Mouse (Mus musculus) liver, embryonic 12.5 days (tissue): Measurements from ENCODE around the gene Cdc14b. TPM values are rescaled to one million over a fixed set of nuclear protein-coding genes. Genes with fewer than 3 reads are reported as not detected.

ENCODE experiments used
- ATAC-seq: fragments of 200-750 bp; cut with Nextera tagmentation; 2 replicates; pipeline ENCODE4 v1.8.0; 2017; ENCODE audit warnings: moderate number of reproducible peaks, mild to moderate bottlenecking, moderate library complexity
- H3K27ac ChIP-seq: fragments of 300-500 bp; sonication (generic); 2 replicates; pipeline ENCODE4 v1.5.1; 2016; ENCODE audit warnings: mild to moderate bottlenecking
- H3K27me3 ChIP-seq: fragments of 300-500 bp; sonication (generic); replicated peaks from 2 replicates; pipeline ENCODE4 v1.6.1; 2016; ENCODE audit warnings: mild to moderate bottlenecking, moderate library complexity
- H3K36me3 ChIP-seq: fragments of 300-500 bp; sonication (generic); 2 replicates; pipeline ENCODE4 v1.6.1; 2016; ENCODE audit warnings: mild to moderate bottlenecking, moderate library complexity
- H3K4me1 ChIP-seq: fragments of 300-500 bp; sonication (generic); 2 replicates; pipeline ENCODE4 v1.6.1; 2016
- H3K4me2 ChIP-seq: fragments of 300-500 bp; sonication (generic); 2 replicates; pipeline ENCODE4 v1.6.1; 2016; ENCODE audit warnings: mild to moderate bottlenecking, moderate library complexity
- H3K4me3 ChIP-seq: fragments of 300-500 bp; sonication (generic); 2 replicates; pipeline ENCODE4 v1.5.1; 2016; ENCODE audit warnings: mild to moderate bottlenecking, moderate library complexity
- H3K9ac ChIP-seq: fragments of 300-500 bp; sonication (generic); 2 replicates; pipeline ENCODE4 v1.6.1; 2016; ENCODE audit warnings: mild to moderate bottlenecking, moderate library complexity
- H3K9me3 ChIP-seq: fragments of 300-500 bp; sonication (generic); replicated peaks from 2 replicates; pipeline ENCODE4 v1.6.1; 2016; ENCODE audit warnings: mild to moderate bottlenecking, moderate library complexity
- WGBS: fragments of 180-500 bp; shearing (Covaris S2); methylation state at CpG from one replicate; pipeline ENCODE4 v1.1.7; 2016; ENCODE audit not compliant: insufficient replicate concordance; 5-methylcytosine and 5-hydroxymethylcytosine counted together
- polyA plus RNA-seq: library from polyadenylated mRNA; unstranded; fragments of >200 nt; fragmentation: Nextera tagmentation; extraction: Ambion mirVana; gene quantifications from 2 replicates; pipeline ENCODE4 v1.2.1, GENCODE M21; 2016

Gene Cdc14b
- polyA plus RNA-seq, 1 experiment from 2014 or later, result 10.7 TPM

- Histone ChIP-seq H3K4me3 (no peak overlapping the region), H3K36me3 (no peaks in the 10 kb centered on the region), H3K27ac (no peak overlapping the region), H3K9me3 (no peaks in the 10 kb centered on the region), H3K4me2 (no peak overlapping the region), H3K27me3 (no peaks in the 10 kb centered on the region), H3K9ac (no peak overlapping the region), H3K4me1 (no peaks in the 10 kb centered on the region)
- WGBS, result 71% methylated on average over 5 of the region's 5 CpGs
- ATAC-seq, result no peak
These were observed 60.2 kb downstream of the Cdc14b start for GRCm38 (mm10) chr13:64214891-64215290.

GRCm38 (mm10) chr13:64211995-64212603 lies 63.0 kb downstream of the Cdc14b start:
- Histone ChIP-seq H3K36me3 (no peaks in the 10 kb centered on the region), H3K9me3 (no peaks in the 10 kb centered on the region), H3K27me3 (no peaks in the 10 kb centered on the region), H3K4me3 (no peak overlapping the region), H3K27ac (no peak overlapping the region), H3K9ac (no peak overlapping the region), H3K4me1 (no peaks in the 10 kb centered on the region), H3K4me2 (no peak overlapping the region)
- WGBS, result 68% methylated on average over 5 of the region's 5 CpGs
- ATAC-seq, result no peak

GRCm38 (mm10) chr13:64208146-64208545 lies 66.9 kb downstream of the Cdc14b start:
- Histone ChIP-seq H3K9ac (no peak overlapping the region), H3K9me3 (no peaks in the 10 kb centered on the region), H3K4me3 (no peak overlapping the region), H3K27me3 (no peaks in the 10 kb centered on the region), H3K27ac (no peak overlapping the region), H3K36me3 (no peaks in the 10 kb centered on the region), H3K4me1 (no peaks in the 10 kb centered on the region), H3K4me2 (no peak overlapping the region)
- no peak for ATAC-seq
- 68% methylated on average over 6 of the region's 6 CpGs for WGBS

GRCm38 (mm10) chr13:64205186-64205585 lies 69.9 kb downstream of the Cdc14b start:
- H3K27ac ChIP-seq, result no peak overlapping the region
- no peak overlapping the region for H3K4me2 ChIP-seq
- H3K4me3 ChIP-seq, result no peak overlapping the region
- no peak overlapping the region for H3K9ac ChIP-seq
- peaks cover 3% of the 10 kb centered on the region; the same call in 1 of the 2 replicates for H3K36me3 ChIP-seq
- H3K4me1 ChIP-seq, result no peaks in the 10 kb centered on the region
- 53% methylated on average over 2 of the region's 2 CpGs for WGBS
- ATAC-seq, result peak; percentile 52
- no peaks in the 10 kb centered on the region for H3K9me3 ChIP-seq
- H3K27me3 ChIP-seq, result no peaks in the 10 kb centered on the region

GRCm38 (mm10) chr13:64204726-64205125 lies 70.4 kb downstream of the Cdc14b start:
- Histone ChIP-seq H3K9me3 (no peaks in the 10 kb centered on the region), H3K4me3 (no peak overlapping the region), H3K27me3 (no peaks in the 10 kb centered on the region), H3K27ac (no peak overlapping the region), H3K36me3 (peaks cover 3% of the 10 kb centered on the region; the same call in 1 of the 2 replicates), H3K4me2 (no peak overlapping the region), H3K4me1 (no peaks in the 10 kb centered on the region), H3K9ac (no peak overlapping the region)
- ATAC-seq, result no peak
- 53% methylated on average over 2 of the region's 2 CpGs for WGBS

GRCm38 (mm10) chr13:64200911-64201310 lies 74.2 kb downstream of the Cdc14b start:
- Histone ChIP-seq H3K27me3 (no peaks in the 10 kb centered on the region), H3K4me1 (no peaks in the 10 kb centered on the region), H3K4me2 (no peak overlapping the region), H3K9ac (no peak overlapping the region), H3K9me3 (no peaks in the 10 kb centered on the region), H3K36me3 (peaks cover 5% of the 10 kb centered on the region; the same call in 1 of the 2 replicates), H3K27ac (no peak overlapping the region), H3K4me3 (no peak overlapping the region)
- ATAC-seq, result no peak
- 48% methylated on average over 4 of the region's 4 CpGs for WGBS

GRCm38 (mm10) chr13:64198310-64198709 lies 76.8 kb downstream of the Cdc14b start:
- H3K9ac ChIP-seq, result no peak overlapping the region
- no peaks in the 10 kb centered on the region for H3K4me1 ChIP-seq
- no peaks in the 10 kb centered on the region for H3K9me3 ChIP-seq
- no peak for ATAC-seq
- no peak overlapping the region for H3K4me3 ChIP-seq
- H3K27me3 ChIP-seq, result no peaks in the 10 kb centered on the region
- peaks cover 10% of the 10 kb centered on the region; the same call in 1 of the 2 replicates for H3K36me3 ChIP-seq
- no peak overlapping the region for H3K27ac ChIP-seq
- H3K4me2 ChIP-seq, result no peak overlapping the region
- WGBS, result 77% methylated on average over 4 of the region's 4 CpGs

GRCm38 (mm10) chr13:64197899-64198298 lies 77.2 kb downstream of the Cdc14b start:
- Histone ChIP-seq H3K27ac (no peak overlapping the region), H3K36me3 (peaks cover 10% of the 10 kb centered on the region; the same call in 1 of the 2 replicates), H3K4me3 (no peak overlapping the region), H3K4me1 (no peaks in the 10 kb centered on the region), H3K4me2 (no peak overlapping the region), H3K9ac (no peak overlapping the region), H3K27me3 (no peaks in the 10 kb centered on the region), H3K9me3 (no peaks in the 10 kb centered on the region)
- no peak for ATAC-seq
- WGBS, result 83% methylated on average over 6 of the region's 6 CpGs

GRCm38 (mm10) chr13:64187065-64187464 lies 88.0 kb downstream of the Cdc14b start:
- Histone ChIP-seq H3K4me2 (no peak overlapping the region), H3K9me3 (no peaks in the 10 kb centered on the region), H3K27me3 (no peaks in the 10 kb centered on the region), H3K36me3 (0 out of 2 replicates have a peak, but pooled peaks cover 4% of the 10 kb centered on the region), H3K4me1 (no peaks in the 10 kb centered on the region), H3K4me3 (no peak overlapping the region), H3K9ac (no peak overlapping the region), H3K27ac (no peak overlapping the region)
- no peak for ATAC-seq

- no peak for ATAC-seq
- Histone ChIP-seq H3K27ac (no peak overlapping the region), H3K4me1 (no peaks in the 10 kb centered on the region), H3K4me3 (no peak overlapping the region), H3K9ac (no peak overlapping the region), H3K27me3 (no peaks in the 10 kb centered on the region), H3K36me3 (0 out of 2 replicates have a peak, but pooled peaks cover 4% of the 10 kb centered on the region), H3K9me3 (no peaks in the 10 kb centered on the region), H3K4me2 (no peak overlapping the region)
- WGBS, result 69% methylated on average over 4 of the region's 4 CpGs
These were observed 88.6 kb downstream of the Cdc14b start for GRCm38 (mm10) chr13:64186516-64186915.

- H3K27ac ChIP-seq, result no peak overlapping the region
- WGBS, result 79% methylated on average over 9 of the region's 9 CpGs
- H3K9me3 ChIP-seq, result no peaks in the 10 kb centered on the region
- H3K4me2 ChIP-seq, result no peak overlapping the region
- H3K36me3 ChIP-seq, result 0 out of 2 replicates have a peak, but pooled peaks cover 4% of the 10 kb centered on the region
- H3K4me3 ChIP-seq, result no peak overlapping the region
- no peaks in the 10 kb centered on the region for H3K27me3 ChIP-seq
- no peak for ATAC-seq
- no peaks in the 10 kb centered on the region for H3K4me1 ChIP-seq
- H3K9ac ChIP-seq, result no peak overlapping the region
These were observed 89.5 kb downstream of the Cdc14b start for GRCm38 (mm10) chr13:64185586-64185985.

- no peaks in the 10 kb centered on the region for H3K9me3 ChIP-seq
- no peaks in the 10 kb centered on the region for H3K4me1 ChIP-seq
- no peak overlapping the region for H3K4me2 ChIP-seq
- H3K9ac ChIP-seq, result no peak overlapping the region
- H3K4me3 ChIP-seq, result no peak overlapping the region
- 0 out of 2 replicates have a peak, but pooled peaks cover 4% of the 10 kb centered on the region for H3K36me3 ChIP-seq
- WGBS, result 72% methylated on average over 7 of the region's 7 CpGs
- H3K27ac ChIP-seq, result no peak overlapping the region
- H3K27me3 ChIP-seq, result no peaks in the 10 kb centered on the region
- ATAC-seq, result no peak
These were observed 89.9 kb downstream of the Cdc14b start for GRCm38 (mm10) chr13:64185176-64185575.

GRCm38 (mm10) chr13:64184361-64184760 lies 90.7 kb downstream of the Cdc14b start:
- H3K4me3 ChIP-seq, result no peak overlapping the region
- H3K9ac ChIP-seq, result no peak overlapping the region
- H3K36me3 ChIP-seq, result 0 out of 2 replicates have a peak, but pooled peaks cover 4% of the 10 kb centered on the region
- no peaks in the 10 kb centered on the region for H3K4me1 ChIP-seq
- H3K4me2 ChIP-seq, result no peak overlapping the region
- no peak for ATAC-seq
- 80% methylated on average over 10 of the region's 10 CpGs for WGBS
- H3K27me3 ChIP-seq, result no peaks in the 10 kb centered on the region
- H3K27ac ChIP-seq, result no peak overlapping the region
- no peaks in the 10 kb centered on the region for H3K9me3 ChIP-seq
